Mouse (Mus musculus): ENCODE measurements around the gene Il1rap.

Gene Il1rap

GRCm38 (mm10) chr16:26728139-26728538, 146.6 kb downstream of the Il1rap start:
- no peak for DNase-seq (ENCODE audit: low spot score)

DNA sequence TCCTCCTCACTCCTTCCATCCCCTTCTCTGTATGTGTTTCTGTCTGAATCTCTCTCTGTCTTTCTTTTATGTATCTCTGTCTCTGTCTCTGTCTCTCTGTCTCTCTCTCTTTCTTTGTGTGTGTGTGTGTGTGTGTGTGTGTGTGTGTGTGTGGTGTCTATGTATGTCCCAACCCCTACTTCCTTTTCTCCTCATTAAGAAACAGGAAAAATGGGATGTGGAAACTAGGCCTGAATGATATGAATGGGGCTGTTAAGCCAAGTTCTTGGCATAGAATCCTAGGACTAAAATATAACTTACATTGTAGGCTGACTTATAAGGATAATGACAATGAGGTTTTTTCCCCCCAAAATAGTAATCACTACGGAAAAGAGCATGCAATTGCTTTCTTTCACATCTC, 149.4 kb downstream of the Il1rap start:
- no peak for DNase-seq (ENCODE audit: low spot score)

GRCm38 (mm10) chr16:26732566-26732965, 151.1 kb downstream of the Il1rap start:
- DNase-seq (ENCODE audit: low spot score): no peak

DNA sequence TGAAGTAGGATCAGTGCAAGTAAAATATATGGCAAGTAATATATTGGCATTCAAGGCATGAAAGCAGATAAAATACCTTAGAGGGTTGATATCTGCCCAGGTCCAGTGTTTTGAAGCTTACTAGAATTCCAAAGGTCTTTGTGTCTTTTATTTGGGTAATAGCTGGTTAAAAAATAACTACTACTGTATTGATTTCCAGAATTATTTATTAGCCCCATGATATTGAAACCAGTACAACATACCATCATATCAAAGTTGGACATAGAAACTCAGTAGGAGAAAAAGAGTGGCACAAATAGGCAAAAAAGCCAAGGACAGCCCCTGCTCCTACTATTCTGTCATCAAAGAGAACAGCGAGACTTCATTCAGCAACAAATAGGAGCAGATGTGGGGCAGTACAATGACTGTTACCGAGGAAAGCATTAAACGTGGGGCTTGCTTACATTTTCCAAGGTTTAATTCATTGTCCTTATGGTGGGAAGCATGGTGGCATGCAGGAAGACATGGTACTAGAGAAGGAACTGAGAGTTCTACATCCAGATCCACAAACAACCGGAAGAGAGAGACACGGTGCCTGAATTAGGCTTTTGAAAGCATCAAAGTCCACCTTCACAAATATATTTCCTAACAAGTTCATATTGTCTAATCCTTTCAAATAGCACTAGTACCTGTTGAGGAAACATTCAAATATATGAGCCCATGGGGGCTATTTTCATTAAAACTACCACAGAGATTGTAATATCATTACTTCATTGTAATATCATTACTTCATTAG, 174.1 kb downstream of the Il1rap start:
- DNase-seq (ENCODE audit: low spot score): no peak

DNA sequence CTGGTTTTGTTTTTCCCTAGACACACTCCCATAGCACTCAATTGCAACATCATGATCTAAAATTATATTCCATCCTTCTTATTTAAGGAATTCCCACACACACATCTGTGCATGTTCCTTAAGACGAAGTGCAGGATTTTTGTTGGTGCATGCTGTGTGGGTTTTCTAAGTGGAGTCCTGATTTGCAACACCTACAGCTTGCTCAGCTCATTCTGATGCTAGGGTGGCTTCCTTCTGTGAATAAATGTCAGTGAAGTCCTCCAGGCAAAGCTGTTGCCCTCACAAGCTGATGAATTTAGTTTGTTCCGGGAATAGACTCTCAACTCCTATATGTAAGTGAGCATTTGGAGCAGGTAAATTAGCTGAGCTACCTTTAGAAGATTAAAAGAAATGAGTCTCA, 194.5 kb downstream of the Il1rap start:
- no peak for DNase-seq (ENCODE audit: low spot score)

DNA sequence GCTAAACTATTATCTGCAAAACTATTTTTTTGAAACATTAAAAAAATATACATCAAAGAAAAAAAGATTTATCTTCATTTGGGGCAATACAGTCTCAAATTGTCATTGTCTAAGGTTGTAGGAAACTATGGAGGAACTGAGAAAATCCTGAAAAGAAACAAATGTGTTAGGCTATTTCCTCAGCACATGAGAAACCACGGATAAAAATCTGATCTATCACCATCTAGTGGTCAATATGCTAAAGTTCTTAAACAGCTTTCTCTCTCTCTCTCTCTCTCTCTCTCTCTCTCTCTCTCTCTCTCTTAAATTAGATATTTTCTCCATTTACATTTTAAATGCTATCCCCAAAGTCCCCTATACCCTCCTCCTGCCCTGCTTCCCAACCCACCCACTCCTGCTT, 195.6 kb downstream of the Il1rap start:
- DNase-seq (ENCODE audit: low spot score): no peak

All from T-cell, adult 2 months (primary cell).